Mouse (Mus musculus) right cerebral cortex, postnatal 36 days (tissue): ENCODE data around the gene Crmp1.

Source experiments
- DNase-seq, 2 experiments: peaks; one replicate each; pipeline ENCODE4 v3.0.0; 2022; ENCODE audit warnings: low spot score in 2 of 2, mixed read lengths in 1 of 2

The Crmp1 gene

GRCm38 (mm10) chr5:37241651-37242151 lies at the start of gene Crmp1:
Gene Crmp1 (plus strand): TSS chr5:37241940.
- DNase-seq, result peak; percentile 84 to 85

GRCm38 (mm10) chr5:37196196-37196595 lies 45.5 kb upstream of the Crmp1 start:
- no peak for DNase-seq

- DNase-seq, result no peak
Measured at GRCm38 (mm10) chr5:37196666-37197250, 45.0 kb upstream of the Crmp1 start.

GRCm38 (mm10) chr5:37197423-37197822 lies 44.3 kb upstream of the Crmp1 start:
- no peak for DNase-seq

- DNase-seq, result no peak
Measured at GRCm38 (mm10) chr5:37198011-37198688, 43.6 kb upstream of the Crmp1 start.

- no peak for DNase-seq
Measured at GRCm38 (mm10) chr5:37202285-37202684, 39.5 kb upstream of the Crmp1 start.

- DNase-seq, result no peak
Measured at GRCm38 (mm10) chr5:37204886-37205285, 36.9 kb upstream of the Crmp1 start.

GRCm38 (mm10) chr5:37205420-37205819 lies 36.3 kb upstream of the Crmp1 start:
- no peak for DNase-seq

- DNase-seq, result no peak
Measured at GRCm38 (mm10) chr5:37206364-37206763, 35.4 kb upstream of the Crmp1 start.

- DNase-seq, result no peak
Measured at GRCm38 (mm10) chr5:37212938-37213708, 28.6 kb upstream of the Crmp1 start.

GRCm38 (mm10) chr5:37213709-37214103 lies 28.0 kb upstream of the Crmp1 start:
- no peak for DNase-seq

GRCm38 (mm10) chr5:37214614-37215013 lies 27.1 kb upstream of the Crmp1 start:
- no peak for DNase-seq

- DNase-seq, result no peak
Measured at GRCm38 (mm10) chr5:37215276-37215675, 26.5 kb upstream of the Crmp1 start.

- DNase-seq, result no peak
Measured at GRCm38 (mm10) chr5:37219615-37220014, 22.1 kb upstream of the Crmp1 start.

GRCm38 (mm10) chr5:37220575-37220974 lies 21.2 kb upstream of the Crmp1 start:
- peak in 1 of 2 experiments; percentile 48 for DNase-seq

GRCm38 (mm10) chr5:37221563-37221962 lies 20.2 kb upstream of the Crmp1 start:
- no peak for DNase-seq

GRCm38 (mm10) chr5:37222316-37222715 lies 19.4 kb upstream of the Crmp1 start:
- no peak for DNase-seq

GRCm38 (mm10) chr5:37225708-37226107 lies 16.0 kb upstream of the Crmp1 start:
- DNase-seq, result no peak

- no peak for DNase-seq
Measured at GRCm38 (mm10) chr5:37227956-37228680, 13.6 kb upstream of the Crmp1 start.

- no peak for DNase-seq
Measured at GRCm38 (mm10) chr5:37228894-37229293, 12.8 kb upstream of the Crmp1 start.

GRCm38 (mm10) chr5:37233010-37233557 lies 8.7 kb upstream of the Crmp1 start:
- peak; percentile 71 to 92 for DNase-seq

GRCm38 (mm10) chr5:37238654-37239053 lies 3.1 kb upstream of the Crmp1 start:
- no peak for DNase-seq
